Mouse (Mus musculus) intestine, embryonic 16.5 days (tissue): ENCODE data around the gene Smpd3. TPM values are rescaled to one million over a fixed set of nuclear protein-coding genes. Genes with fewer than 3 reads are reported as not detected.
A peak's percentile ranks its signal among the peaks of the same experiment; 100 is the strongest.

Experiments
- ATAC-seq: fragments of 200-750 bp; cut with Nextera tagmentation; 2 replicates; pipeline ENCODE4 v1.8.0; 2017; ENCODE audit warnings: moderate TSS enrichment, moderate library complexity
- H3K27ac ChIP-seq: fragments of 300-500 bp; sonication (generic); 2 replicates; pipeline ENCODE4 v1.5.1; 2014; ENCODE audit warnings: mild to moderate bottlenecking, low read length
- H3K27me3 ChIP-seq: fragments of 300-500 bp; sonication (generic); replicated peaks from 2 replicates; pipeline ENCODE4 v1.6.1; 2014; ENCODE audit warnings: low read length, control low read depth, mixed read lengths; ENCODE audit not compliant: control insufficient read depth, insufficient read depth
- H3K36me3 ChIP-seq: fragments of 300-500 bp; sonication (generic); 2 replicates; pipeline ENCODE4 v1.6.1; 2014; ENCODE audit warnings: low read length, control low read depth; ENCODE audit not compliant: control insufficient read depth, insufficient read depth
- H3K4me1 ChIP-seq: fragments of 300-500 bp; sonication (generic); 2 replicates; pipeline ENCODE4 v1.6.1; 2014; ENCODE audit warnings: low read length, control low read depth, mixed read lengths; ENCODE audit not compliant: control insufficient read depth, insufficient read depth
- H3K4me2 ChIP-seq: fragments of 300-500 bp; sonication (generic); 2 replicates; pipeline ENCODE4 v1.6.1; 2014; ENCODE audit warnings: low read depth, low read length, control low read depth
- H3K4me3 ChIP-seq: fragments of 300-500 bp; sonication (generic); 2 replicates; pipeline ENCODE4 v1.5.1; 2014; ENCODE audit warnings: mild to moderate bottlenecking, low read length
- H3K9ac ChIP-seq: fragments of 300-500 bp; sonication (generic); 2 replicates; pipeline ENCODE4 v1.6.1; 2014; ENCODE audit warnings: low read depth, low read length
- H3K9me3 ChIP-seq: fragments of 300-500 bp; sonication (generic); 2 replicates; pipeline ENCODE4 v1.6.1; 2016; ENCODE audit warnings: low read length, control low read depth; ENCODE audit not compliant: control insufficient read depth
- WGBS: fragments of 180-500 bp; shearing (Covaris S2); extraction: QIAGEN DNeasy Blood & Tissue Kit; methylation state at CpG from one replicate; pipeline ENCODE4 v1.1.7; 2014; 5-methylcytosine and 5-hydroxymethylcytosine counted together
- polyA plus RNA-seq: library from polyadenylated mRNA; unstranded; fragments of >200 nt; fragmentation: Nextera tagmentation; extraction: Ambion mirVana; gene quantifications from 2 replicates; pipeline ENCODE4 v1.2.1, GENCODE M21; 2015

Smpd3 gene
- 21.7 and 23.3 TPM in 2 replicates for polyA plus RNA-seq

DNA sequence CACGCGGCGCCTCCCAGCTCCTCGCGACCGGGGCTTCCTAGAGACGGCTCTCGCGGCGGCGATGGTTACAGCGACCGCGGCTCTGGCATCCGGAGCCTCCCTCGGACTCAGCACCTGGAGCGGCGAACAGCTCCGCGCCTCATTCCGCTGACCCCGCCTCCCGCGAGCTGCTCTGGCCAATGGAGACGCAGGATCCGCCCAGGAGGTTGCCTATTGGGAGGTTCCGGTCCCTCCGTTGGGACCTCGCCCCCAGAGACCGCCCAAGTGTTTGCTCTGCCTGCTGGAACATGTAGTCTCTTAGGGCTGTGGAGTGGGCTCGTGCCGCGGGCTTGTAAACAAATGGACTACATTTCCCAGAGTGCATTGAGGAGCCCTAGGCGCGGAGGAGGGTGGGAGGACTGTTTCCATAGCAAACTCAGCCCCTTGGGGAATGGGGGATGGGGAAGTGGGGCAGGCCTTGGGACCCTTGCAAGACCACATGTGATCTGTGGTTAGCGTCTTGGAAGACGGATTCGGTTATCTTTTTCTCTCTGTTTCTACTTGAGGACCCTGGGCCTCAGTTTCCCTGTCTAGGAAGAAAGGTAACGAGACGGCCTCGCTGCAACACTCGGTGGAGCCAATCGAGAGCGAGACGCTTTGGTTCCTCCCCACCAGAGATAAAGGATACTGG lies at the start of gene Smpd3:
Gene Smpd3, minus strand, starts transcription at position 137 of the 670 bp plus-strand sequence.
- Histone ChIP-seq H3K36me3 (no peaks in the 10 kb centered on the region), H3K4me3 (peak within 1 kb of the TSS; percentile 55), H3K9me3 (no peaks in the 10 kb centered on the region), H3K4me2 (peak within 1 kb of the TSS; percentile 66), H3K4me1 (peaks cover 8% of the 10 kb centered on the region), H3K27me3 (peaks cover 18% of the 10 kb centered on the region; the same call in 1 of the 2 replicates), H3K9ac (peak within 1 kb of the TSS; percentile 61), H3K27ac (no peak within 1 kb of the TSS)
- peak; percentile 100 for ATAC-seq
- WGBS = under 1% methylated on average over 45 of the region's 45 CpGs

DNA sequence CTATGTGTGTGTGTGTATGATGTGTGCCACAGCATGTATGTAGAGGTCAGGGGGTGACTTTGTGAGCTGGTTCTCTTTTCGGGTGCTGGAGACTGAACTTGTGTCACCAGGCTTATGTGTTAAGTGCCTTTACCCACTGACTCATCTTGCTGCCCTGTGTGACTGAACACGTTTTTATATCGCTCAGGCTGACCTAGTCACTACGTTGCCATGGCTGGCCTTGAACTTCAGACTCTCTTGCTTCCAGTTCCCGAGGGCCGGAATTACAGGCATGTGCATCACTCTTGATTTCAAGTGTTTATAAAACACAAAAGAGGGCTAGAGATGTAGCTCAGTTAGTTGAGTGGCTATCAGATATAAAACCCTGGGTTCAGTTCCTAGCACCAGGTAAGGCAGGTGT lies 43.2 kb upstream of the Smpd3 start:
- Histone ChIP-seq H3K9ac (no peak overlapping the region), H3K4me1 (peaks cover 7% of the 10 kb centered on the region; the same call in 1 of the 2 replicates), H3K36me3 (no peaks in the 10 kb centered on the region), H3K4me2 (no peak overlapping the region), H3K27ac (no peak overlapping the region), H3K9me3 (no peaks in the 10 kb centered on the region), H3K4me3 (no peak overlapping the region), H3K27me3 (no peaks in the 10 kb centered on the region)
- WGBS = 78% methylated on average over 6 of the region's 6 CpGs
- no peak for ATAC-seq

DNA sequence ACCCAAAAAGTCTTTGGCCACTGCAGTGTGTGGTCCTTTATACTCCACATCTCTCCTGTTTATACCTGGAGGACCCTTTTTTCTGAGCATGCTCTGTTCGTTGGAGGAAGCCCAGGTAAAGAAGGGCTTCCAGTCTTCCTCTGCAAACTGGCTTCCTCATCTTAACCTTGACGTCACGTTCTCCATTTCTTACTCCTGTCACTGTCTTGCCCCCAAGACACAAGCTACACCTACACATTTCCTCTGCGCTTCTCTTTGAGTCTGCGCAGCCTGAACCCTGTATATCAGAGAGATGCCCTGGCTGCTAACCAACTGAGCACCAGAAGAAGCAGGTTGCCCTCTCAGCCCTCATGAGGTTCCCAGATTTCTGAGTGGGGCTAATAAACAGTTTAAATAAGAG lies 41.6 kb upstream of the Smpd3 start:
- Histone ChIP-seq H3K4me1 (peaks cover 7% of the 10 kb centered on the region; the same call in 1 of the 2 replicates), H3K9me3 (no peaks in the 10 kb centered on the region), H3K27ac (no peak overlapping the region), H3K36me3 (no peaks in the 10 kb centered on the region), H3K4me2 (no peak overlapping the region), H3K4me3 (no peak overlapping the region), H3K27me3 (no peaks in the 10 kb centered on the region), H3K9ac (no peak overlapping the region)
- ATAC-seq = no peak
- 78% methylated on average over 5 of the region's 5 CpGs for WGBS

- Histone ChIP-seq H3K4me2 (no peak overlapping the region), H3K27ac (no peak overlapping the region), H3K9me3 (no peaks in the 10 kb centered on the region), H3K4me3 (no peak overlapping the region), H3K4me1 (peaks cover 7% of the 10 kb centered on the region; the same call in 1 of the 2 replicates), H3K36me3 (no peaks in the 10 kb centered on the region), H3K9ac (no peak overlapping the region), H3K27me3 (no peaks in the 10 kb centered on the region)
- WGBS = 29% methylated on average over 7 of the region's 7 CpGs
- peak; percentile 95 for ATAC-seq
Measured at GRCm38 (mm10) chr8:106378501-106379048, 40.8 kb upstream of the Smpd3 start.

- Histone ChIP-seq H3K4me1 (peaks cover 7% of the 10 kb centered on the region; the same call in 1 of the 2 replicates), H3K27me3 (no peaks in the 10 kb centered on the region), H3K9ac (no peak overlapping the region), H3K36me3 (no peaks in the 10 kb centered on the region), H3K4me3 (no peak overlapping the region), H3K4me2 (no peak overlapping the region), H3K27ac (no peak overlapping the region), H3K9me3 (no peaks in the 10 kb centered on the region)
- ATAC-seq = no peak
- WGBS = 35% methylated on average over 9 of the region's 9 CpGs
Measured at GRCm38 (mm10) chr8:106376862-106377261, 39.1 kb upstream of the Smpd3 start.

GRCm38 (mm10) chr8:106375957-106376356 lies 38.2 kb upstream of the Smpd3 start:
- no peak overlapping the region for H3K9ac ChIP-seq
- H3K4me1 ChIP-seq = peaks cover 7% of the 10 kb centered on the region; the same call in 1 of the 2 replicates
- H3K36me3 ChIP-seq = no peaks in the 10 kb centered on the region
- H3K4me2 ChIP-seq = no peak overlapping the region
- H3K27me3 ChIP-seq = no peaks in the 10 kb centered on the region
- no peak for ATAC-seq
- H3K27ac ChIP-seq = no peak overlapping the region
- 61% methylated on average over 7 of the region's 7 CpGs for WGBS
- no peak overlapping the region for H3K4me3 ChIP-seq
- no peaks in the 10 kb centered on the region for H3K9me3 ChIP-seq

GRCm38 (mm10) chr8:106369069-106369468 lies 31.3 kb upstream of the Smpd3 start:
- Histone ChIP-seq H3K9ac (no peak overlapping the region), H3K4me2 (no peak overlapping the region), H3K36me3 (no peaks in the 10 kb centered on the region), H3K4me1 (no peaks in the 10 kb centered on the region), H3K9me3 (no peaks in the 10 kb centered on the region), H3K4me3 (no peak overlapping the region), H3K27me3 (no peaks in the 10 kb centered on the region), H3K27ac (no peak overlapping the region)
- 74% methylated on average over 7 of the region's 7 CpGs for WGBS
- no peak for ATAC-seq

- H3K27ac ChIP-seq = no peak overlapping the region
- no peak for ATAC-seq
- H3K9ac ChIP-seq = no peak overlapping the region
- H3K9me3 ChIP-seq = no peaks in the 10 kb centered on the region
- H3K4me2 ChIP-seq = no peak overlapping the region
- H3K36me3 ChIP-seq = no peaks in the 10 kb centered on the region
- 65% methylated on average over 3 of the region's 3 CpGs for WGBS
- no peaks in the 10 kb centered on the region for H3K27me3 ChIP-seq
- H3K4me3 ChIP-seq = no peak overlapping the region
- no peaks in the 10 kb centered on the region for H3K4me1 ChIP-seq
Measured at GRCm38 (mm10) chr8:106368501-106368900, 30.7 kb upstream of the Smpd3 start.

GRCm38 (mm10) chr8:106364837-106365236 lies 27.0 kb upstream of the Smpd3 start:
- no peak overlapping the region for H3K4me2 ChIP-seq
- no peak for ATAC-seq
- no peaks in the 10 kb centered on the region for H3K9me3 ChIP-seq
- no peaks in the 10 kb centered on the region for H3K4me1 ChIP-seq
- H3K36me3 ChIP-seq = no peaks in the 10 kb centered on the region
- H3K27ac ChIP-seq = no peak overlapping the region
- no peaks in the 10 kb centered on the region for H3K27me3 ChIP-seq
- no peak overlapping the region for H3K9ac ChIP-seq
- WGBS = 51% methylated on average over 5 of the region's 5 CpGs
- H3K4me3 ChIP-seq = no peak overlapping the region
